Mouse (Mus musculus) midbrain, embryonic 14.5 days (tissue): ENCODE results near the gene Izumo4. TPM values are rescaled to one million over a fixed set of nuclear protein-coding genes. Genes with fewer than 3 reads are reported as not detected.
A peak's percentile ranks its signal among the peaks of the same experiment; 100 is the strongest.

Experiments
- ATAC-seq: fragments of 200-750 bp; cut with Nextera tagmentation; 2 replicates; pipeline ENCODE4 v1.8.0; 2017; ENCODE audit warnings: moderate number of reproducible peaks, moderate library complexity; ENCODE audit not compliant: low FRiP score, low TSS enrichment
- DNase-seq: peaks from one replicate; pipeline ENCODE4 v3.0.0-alpha.2; 2015
- H3K27ac ChIP-seq: fragments of 300-500 bp; sonication (generic); replicated peaks from 2 replicates; pipeline ENCODE4 v1.5.1; 2014; ENCODE audit warnings: mild to moderate bottlenecking, low read depth, low read length, moderate library complexity
- H3K27me3 ChIP-seq: fragments of 300-500 bp; sonication (generic); 2 replicates; pipeline ENCODE4 v1.6.1; 2014; ENCODE audit warnings: low read length, control low read depth, mixed read lengths; ENCODE audit not compliant: control insufficient read depth, insufficient read depth
- H3K36me3 ChIP-seq: fragments of 300-500 bp; sonication (generic); 2 replicates; pipeline ENCODE4 v1.6.1; 2014; ENCODE audit warnings: low read length, control low read depth; ENCODE audit not compliant: control insufficient read depth, insufficient read depth
- H3K4me1 ChIP-seq: fragments of 300-500 bp; sonication (generic); 2 replicates; pipeline ENCODE4 v1.6.1; 2014; ENCODE audit warnings: mild to moderate bottlenecking, antibody characterized with exemption, low read length, control low read depth; ENCODE audit not compliant: control insufficient read depth, insufficient read depth
- H3K4me2 ChIP-seq: fragments of 300-500 bp; sonication (generic); 2 replicates; pipeline ENCODE4 v1.6.1; 2014; ENCODE audit warnings: mild to moderate bottlenecking, low read length, moderate library complexity
- H3K4me3 ChIP-seq: fragments of 300-500 bp; sonication (generic); replicated peaks from 2 replicates; pipeline ENCODE4 v1.5.1; 2014; ENCODE audit warnings: low read depth, low read length
- H3K9ac ChIP-seq: fragments of 300-500 bp; sonication (generic); replicated peaks from 2 replicates; pipeline ENCODE4 v1.6.1; 2014; ENCODE audit warnings: mild to moderate bottlenecking, low read length, moderate library complexity
- H3K9me3 ChIP-seq: fragments of 300-500 bp; sonication (generic); 2 replicates; pipeline ENCODE4 v1.6.1; 2016; ENCODE audit warnings: low read length, control low read depth, mixed read lengths; ENCODE audit not compliant: control insufficient read depth
- WGBS: fragments of 180-500 bp; shearing (Covaris S2); extraction: QIAGEN DNeasy Blood & Tissue Kit; methylation state at CpG from one replicate; pipeline ENCODE4 v1.1.7; 2014; 5-methylcytosine and 5-hydroxymethylcytosine counted together
- polyA plus RNA-seq: library from polyadenylated mRNA; unstranded; fragments of >200 nt; fragmentation: Nextera tagmentation; extraction: Ambion mirVana; gene quantifications from 2 replicates; pipeline ENCODE4 v1.2.1, GENCODE M21; 2014

The Izumo4 gene
- polyA plus RNA-seq, 1 experiment from 2014 or later: 22.4 TPM

DNA sequence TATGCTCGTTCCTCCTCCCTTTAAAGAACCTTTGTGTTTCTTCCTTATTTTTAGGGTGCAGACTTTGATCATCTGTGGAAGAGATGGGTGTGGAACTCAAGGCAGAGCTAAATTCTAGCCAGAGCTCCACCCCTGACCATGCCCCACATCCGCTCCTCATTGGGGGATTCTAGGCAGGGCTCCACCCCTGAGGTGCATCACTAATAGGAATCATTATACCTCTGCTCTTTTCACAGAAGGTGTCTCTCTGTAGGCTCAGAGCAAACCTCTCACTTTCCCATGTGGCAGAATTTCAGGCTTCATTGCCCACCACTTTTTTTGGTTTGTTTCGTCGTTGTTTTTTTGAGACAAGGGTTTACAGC lies 43.2 kb upstream of the Izumo4 start:
- H3K27me3 ChIP-seq: no peaks in the 10 kb centered on the region
- no peak for DNase-seq
- no peak for ATAC-seq
- no peak overlapping the region for H3K9ac ChIP-seq
- peaks cover 20% of the 10 kb centered on the region for H3K4me1 ChIP-seq
- H3K27ac ChIP-seq: 0 out of 2 replicates have a peak overlapping the region, but pooled peaks have one; percentile 8
- 68% methylated on average over 4 of the region's 4 CpGs for WGBS
- H3K36me3 ChIP-seq: no peaks in the 10 kb centered on the region
- H3K9me3 ChIP-seq: no peaks in the 10 kb centered on the region
- H3K4me3 ChIP-seq: no peak overlapping the region
- no peak overlapping the region for H3K4me2 ChIP-seq

DNA sequence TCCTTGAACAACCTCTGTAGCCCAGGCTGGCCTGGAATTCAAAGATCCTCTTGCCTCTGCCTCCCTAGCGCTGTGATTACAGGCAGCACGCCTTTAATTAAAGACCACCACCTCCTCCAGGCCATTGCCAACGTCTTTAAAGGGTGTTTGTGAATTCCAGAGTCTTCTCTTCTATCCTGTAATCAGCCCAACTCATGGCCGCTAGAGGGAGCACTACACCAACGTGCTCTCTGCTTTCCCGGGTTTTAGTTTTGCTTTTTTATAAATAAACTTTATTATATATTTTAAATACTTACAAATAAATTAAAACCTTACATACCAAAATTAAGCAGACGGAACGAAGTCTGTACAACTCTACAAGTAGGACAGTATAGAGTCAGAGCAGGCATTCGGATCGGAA lies 42.8 kb upstream of the Izumo4 start:
- H3K4me1 ChIP-seq: peaks cover 20% of the 10 kb centered on the region
- H3K27me3 ChIP-seq: no peaks in the 10 kb centered on the region
- H3K9me3 ChIP-seq: no peaks in the 10 kb centered on the region
- no peak overlapping the region for H3K9ac ChIP-seq
- H3K27ac ChIP-seq: 0 out of 2 replicates have a peak overlapping the region, but pooled peaks have one; percentile 8
- DNase-seq: peak; percentile 90
- WGBS: 16% methylated on average over 10 of the region's 10 CpGs
- no peaks in the 10 kb centered on the region for H3K36me3 ChIP-seq
- H3K4me3 ChIP-seq: no peak overlapping the region
- H3K4me2 ChIP-seq: peak overlapping the region; percentile 22; the same call in 1 of the 2 replicates
- no peak for ATAC-seq

DNA sequence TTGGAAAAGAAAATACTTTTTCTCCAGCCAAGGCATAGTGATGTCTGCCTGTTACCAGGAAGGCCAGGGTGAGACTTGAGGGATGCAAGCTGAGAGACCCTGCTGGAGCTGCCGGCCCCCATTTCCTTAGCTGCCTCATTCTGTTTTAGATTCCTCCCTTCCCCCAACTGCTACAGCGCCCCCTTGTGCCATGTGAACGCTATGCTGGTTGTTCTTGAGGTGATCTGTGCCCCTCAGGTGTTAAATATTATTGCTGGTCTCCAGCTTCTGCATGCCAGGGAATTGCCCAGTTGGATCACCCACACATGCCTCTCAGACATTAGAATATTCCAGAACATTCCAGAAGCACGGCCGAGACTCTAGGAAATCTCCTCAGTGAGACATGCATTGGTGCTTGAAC lies 40.8 kb upstream of the Izumo4 start:
- no peak overlapping the region for H3K27ac ChIP-seq
- WGBS: 36% methylated on average over 5 of the region's 5 CpGs
- H3K27me3 ChIP-seq: no peaks in the 10 kb centered on the region
- H3K4me3 ChIP-seq: no peak overlapping the region
- H3K9ac ChIP-seq: no peak overlapping the region
- H3K36me3 ChIP-seq: peaks cover 10% of the 10 kb centered on the region
- peaks cover 8% of the 10 kb centered on the region; the same call in 1 of the 2 replicates for H3K4me1 ChIP-seq
- DNase-seq: peak; percentile 47
- ATAC-seq: no peak
- H3K9me3 ChIP-seq: no peaks in the 10 kb centered on the region
- H3K4me2 ChIP-seq: no peak overlapping the region

DNA sequence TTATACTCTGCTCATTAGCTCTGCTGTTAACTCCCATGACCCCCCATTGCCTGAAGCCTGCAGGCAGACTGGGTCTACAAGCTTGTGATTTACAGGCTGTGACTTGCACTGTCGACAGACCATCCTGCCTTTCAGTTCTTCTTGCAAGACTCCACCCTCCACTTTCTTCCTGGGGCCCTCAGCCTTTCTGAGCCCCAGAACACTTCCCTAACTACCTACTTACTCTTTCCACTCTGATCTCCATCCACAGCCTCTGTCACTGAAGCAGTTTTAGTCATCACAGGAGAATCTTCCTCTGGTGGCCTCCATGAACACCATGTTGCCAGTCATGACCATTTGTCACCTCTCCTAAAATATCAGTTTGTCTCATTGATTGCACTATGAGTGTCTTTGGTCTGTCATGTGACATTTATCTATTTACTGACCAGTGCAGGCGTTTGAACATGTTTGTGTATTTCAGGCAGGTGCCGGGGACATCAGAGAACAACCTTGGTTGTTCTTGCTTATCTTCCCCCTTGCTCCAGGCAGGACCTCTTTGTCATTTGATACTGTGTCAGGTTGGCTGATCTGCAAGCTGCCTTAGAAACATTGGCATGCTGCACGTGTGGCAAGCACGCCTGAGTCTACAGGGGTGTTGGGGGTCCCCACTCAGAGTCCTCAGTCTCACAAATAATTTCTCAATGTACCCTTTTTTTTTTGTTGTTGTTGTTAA lies 38.3 kb upstream of the Izumo4 start:
- peaks cover 35% of the 10 kb centered on the region for H3K36me3 ChIP-seq
- no peak overlapping the region for H3K9ac ChIP-seq
- H3K4me3 ChIP-seq: no peak overlapping the region
- ATAC-seq (no peak), DNase-seq (no peak)
- H3K4me2 ChIP-seq: no peak overlapping the region
- H3K4me1 ChIP-seq: 0 out of 2 replicates have a peak, but pooled peaks cover 4% of the 10 kb centered on the region
- no peak overlapping the region for H3K27ac ChIP-seq
- no peaks in the 10 kb centered on the region for H3K27me3 ChIP-seq
- H3K9me3 ChIP-seq: no peaks in the 10 kb centered on the region
- WGBS: 70% methylated on average over 5 of the region's 5 CpGs

DNA sequence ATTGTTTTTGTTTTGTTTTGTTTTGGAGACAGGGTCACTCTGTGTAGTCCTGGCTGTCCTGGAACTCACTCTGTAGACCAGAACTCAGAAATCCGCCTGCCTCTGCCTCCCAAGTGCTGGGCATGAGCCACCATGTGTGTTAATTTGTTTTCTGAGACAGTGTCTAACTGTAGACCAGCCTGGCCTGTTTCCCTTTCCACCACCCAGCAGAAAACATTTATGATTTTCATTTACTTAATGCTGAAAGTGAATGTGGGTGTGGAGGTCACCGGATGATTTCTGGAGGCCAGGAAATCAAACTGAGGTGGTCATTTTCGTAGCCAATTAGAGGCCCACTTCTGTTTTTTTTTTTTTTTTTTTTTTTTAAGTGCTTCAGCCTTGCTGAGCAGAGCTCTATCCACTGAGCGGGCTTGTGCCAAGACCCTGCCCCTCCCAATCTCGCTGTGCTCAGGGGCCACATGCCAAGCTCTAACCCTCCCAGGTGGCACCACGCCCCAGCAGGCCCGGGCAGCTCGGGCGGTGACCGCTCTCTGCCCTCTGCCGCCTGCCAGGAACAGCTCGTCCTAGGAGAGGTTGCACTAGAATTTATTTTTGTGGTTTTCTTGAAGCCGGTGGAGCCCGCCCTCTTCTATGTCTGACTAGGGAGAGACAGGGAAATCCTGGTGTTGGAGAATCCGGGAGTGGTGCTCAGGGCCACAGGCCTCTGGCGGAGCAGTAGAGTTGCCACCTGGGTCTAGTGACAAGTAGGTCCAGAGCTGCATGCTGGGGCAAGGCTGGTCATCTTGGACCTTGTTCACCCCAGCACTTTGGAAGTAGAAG lies 37.6 kb upstream of the Izumo4 start:
- H3K4me3 ChIP-seq: no peak overlapping the region
- DNase-seq: no peak
- H3K27me3 ChIP-seq: no peaks in the 10 kb centered on the region
- H3K9ac ChIP-seq: no peak overlapping the region
- H3K4me1 ChIP-seq: no peaks in the 10 kb centered on the region
- H3K9me3 ChIP-seq: no peaks in the 10 kb centered on the region
- peaks cover 42% of the 10 kb centered on the region for H3K36me3 ChIP-seq
- no peak for ATAC-seq
- H3K27ac ChIP-seq: peak overlapping the region; percentile 13; the same call in 1 of the 2 replicates
- WGBS: 50% methylated on average over 16 of the region's 16 CpGs
- H3K4me2 ChIP-seq: no peak overlapping the region

DNA sequence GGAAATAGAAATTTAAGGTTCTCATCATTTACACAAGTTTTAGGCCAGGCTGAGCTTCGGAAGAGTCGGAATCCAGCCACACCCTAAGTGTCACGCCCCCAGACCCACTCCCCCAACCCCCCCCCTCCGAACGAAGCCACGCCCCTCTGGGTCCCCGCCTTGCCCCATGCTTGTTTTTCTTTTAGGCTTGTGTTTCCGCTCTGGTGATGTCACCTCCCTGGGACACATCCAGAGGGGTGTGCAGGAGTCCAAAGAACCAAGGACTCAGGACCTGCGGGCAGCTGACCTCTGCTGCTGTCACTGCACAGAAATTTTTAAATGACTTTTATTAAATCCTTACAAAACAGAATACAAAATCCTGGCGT lies 37.0 kb upstream of the Izumo4 start:
- H3K4me1 ChIP-seq: no peaks in the 10 kb centered on the region
- DNase-seq (no peak), ATAC-seq (no peak)
- H3K4me3 ChIP-seq: no peak overlapping the region
- H3K4me2 ChIP-seq: no peak overlapping the region
- H3K9ac ChIP-seq: no peak overlapping the region
- no peaks in the 10 kb centered on the region for H3K27me3 ChIP-seq
- H3K27ac ChIP-seq: peak overlapping the region; percentile 13; the same call in 1 of the 2 replicates
- WGBS: 16% methylated on average over 10 of the region's 10 CpGs
- peaks cover 48% of the 10 kb centered on the region for H3K36me3 ChIP-seq
- no peaks in the 10 kb centered on the region for H3K9me3 ChIP-seq

DNA sequence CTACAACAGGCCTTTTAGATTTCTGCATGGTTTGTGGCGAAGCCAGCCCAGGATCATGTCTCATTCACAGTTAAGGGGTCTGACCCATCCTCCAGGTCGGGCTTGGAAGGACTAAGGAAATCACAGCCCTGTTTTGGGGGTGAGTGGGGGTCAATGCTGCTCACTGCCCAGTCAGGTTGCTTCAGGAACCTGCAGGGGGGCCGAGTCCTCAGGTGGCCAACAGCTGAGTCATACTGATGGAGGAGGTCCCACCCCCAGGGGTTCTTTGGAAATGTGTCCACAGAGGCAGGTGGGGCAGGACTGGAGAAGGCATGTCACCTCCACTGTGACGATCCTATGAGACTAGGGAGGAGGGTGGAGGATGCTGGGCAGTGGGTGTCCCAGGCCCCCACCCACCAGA lies 36.5 kb upstream of the Izumo4 start:
- Histone ChIP-seq H3K27me3 (no peaks in the 10 kb centered on the region), H3K9me3 (no peaks in the 10 kb centered on the region), H3K4me2 (no peak overlapping the region), H3K27ac (no peak overlapping the region), H3K4me3 (no peak overlapping the region), H3K36me3 (peaks cover 52% of the 10 kb centered on the region), H3K9ac (no peak overlapping the region), H3K4me1 (no peaks in the 10 kb centered on the region)
- 73% methylated on average over 4 of the region's 4 CpGs for WGBS
- ATAC-seq (no peak), DNase-seq (no peak)

DNA sequence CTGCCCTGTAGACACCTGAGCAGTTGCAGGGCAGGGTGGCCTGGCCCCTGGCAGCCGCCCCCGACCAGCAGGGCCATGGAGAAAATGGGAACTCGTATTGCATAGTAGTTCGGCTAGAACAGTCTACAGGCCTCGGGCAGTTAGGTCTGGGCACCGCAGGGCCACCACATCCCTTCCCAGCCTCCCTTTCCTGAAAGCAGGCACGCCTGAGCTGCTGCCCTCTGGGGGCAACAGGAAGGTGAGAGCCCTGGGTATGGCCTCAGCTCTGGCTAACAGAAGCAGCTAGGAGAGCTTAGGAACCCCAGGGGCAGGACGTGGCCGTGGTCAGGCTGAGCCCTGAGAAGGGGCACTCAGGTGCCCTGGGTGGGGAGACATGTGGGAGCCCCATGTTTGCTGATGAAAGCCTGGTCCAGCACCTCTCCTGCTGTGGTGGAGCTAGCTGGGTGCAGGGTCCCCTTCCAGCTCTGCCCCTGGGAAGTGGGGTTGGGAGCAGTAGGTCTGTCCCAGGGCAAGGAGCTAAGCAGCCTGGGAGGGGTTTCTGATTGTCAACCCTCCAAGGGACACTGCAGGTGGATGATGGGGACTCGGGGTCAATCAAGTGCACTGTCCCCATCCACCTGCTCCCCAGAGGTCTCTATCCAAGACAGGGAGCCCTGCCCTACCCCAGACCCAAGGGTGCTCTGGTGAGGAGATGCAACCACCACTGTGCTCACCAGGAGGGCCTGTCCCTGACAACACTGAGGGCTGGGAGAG lies 35.8 kb upstream of the Izumo4 start:
- DNase-seq: no peak
- Histone ChIP-seq H3K9ac (no peak overlapping the region), H3K4me1 (no peaks in the 10 kb centered on the region), H3K9me3 (no peaks in the 10 kb centered on the region), H3K4me3 (no peak overlapping the region), H3K4me2 (no peak overlapping the region), H3K36me3 (peaks cover 59% of the 10 kb centered on the region), H3K27me3 (no peaks in the 10 kb centered on the region), H3K27ac (no peak overlapping the region)
- WGBS: 83% methylated on average over 10 of the region's 10 CpGs
- ATAC-seq: no peak
